Mouse (Mus musculus): ENCODE data around the gene Atg9b.
A peak's percentile ranks its signal among the peaks of the same experiment; 100 is the strongest.

Gene Atg9b

GRCm38 (mm10) chr5:24348128-24348527, 43.8 kb downstream of the Atg9b start:
- no peak for DNase-seq (ENCODE audit: low read depth)

DNA sequence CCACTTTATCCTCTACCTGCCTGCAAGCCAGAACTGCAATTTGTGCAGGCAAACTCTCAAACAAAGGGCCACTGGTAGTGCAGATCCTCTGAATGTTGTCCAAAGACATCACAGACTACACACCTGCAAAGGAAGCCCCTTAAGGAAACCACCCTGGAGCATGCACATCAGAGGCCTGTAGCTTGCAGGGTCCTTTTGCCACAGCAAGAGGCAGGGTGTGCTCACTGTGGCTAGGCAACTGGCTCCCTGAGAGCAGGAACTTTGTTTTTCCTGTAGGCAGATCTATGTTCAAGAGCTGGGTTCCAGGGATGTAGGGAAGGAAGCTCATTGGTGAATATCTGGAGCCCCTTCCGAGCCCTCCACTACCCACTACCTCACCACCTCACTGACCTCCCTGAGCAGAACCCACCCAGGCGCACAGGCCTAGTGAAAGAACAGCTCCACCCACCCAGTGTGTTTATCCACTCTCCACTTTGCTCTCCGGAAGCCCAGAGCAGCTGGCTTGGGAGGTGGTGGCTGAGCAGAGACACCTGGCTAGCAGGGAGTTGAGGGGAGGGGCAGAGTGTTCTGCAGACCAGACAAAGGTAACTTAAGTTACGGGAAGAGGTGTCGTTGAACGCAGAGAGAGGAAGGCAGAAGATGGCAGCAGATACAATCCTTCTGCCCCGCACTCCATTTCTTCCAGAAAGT, 44.6 kb downstream of the Atg9b start:
- DNase-seq (ENCODE audit: low read depth) = no peak

GRCm38 (mm10) chr5:24346313-24346712, 45.6 kb downstream of the Atg9b start:
- DNase-seq (ENCODE audit: low read depth) = no peak

- DNase-seq (ENCODE audit: low read depth) = no peak
These were observed 47.4 kb downstream of the Atg9b start for GRCm38 (mm10) chr5:24344477-24345051.

DNA sequence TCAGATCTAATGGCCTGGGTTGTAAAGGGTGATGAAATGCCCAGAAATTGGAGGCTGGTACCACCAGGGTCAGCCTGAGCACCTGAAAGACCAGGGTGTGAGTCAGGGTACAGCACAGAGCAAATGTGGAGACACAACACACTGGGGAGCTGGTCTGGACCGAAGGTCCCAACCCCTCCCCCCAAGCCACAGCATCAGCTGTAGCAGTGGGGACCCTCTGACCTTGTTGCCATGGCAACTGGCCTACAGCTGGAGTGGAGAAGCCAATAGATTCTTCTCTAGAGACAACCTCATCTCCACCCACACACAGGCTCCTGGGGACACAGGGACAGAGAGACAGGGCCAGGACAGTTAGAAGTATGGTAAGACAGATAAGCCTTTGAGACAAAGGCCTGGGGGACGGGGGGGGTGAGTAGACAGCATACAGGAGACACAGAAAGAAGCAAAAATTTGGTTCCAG, 47.9 kb downstream of the Atg9b start:
- no peak for DNase-seq (ENCODE audit: low read depth)

- DNase-seq (ENCODE audit: low read depth) = no peak
These were observed 48.6 kb downstream of the Atg9b start for GRCm38 (mm10) chr5:24343379-24343778.

DNA sequence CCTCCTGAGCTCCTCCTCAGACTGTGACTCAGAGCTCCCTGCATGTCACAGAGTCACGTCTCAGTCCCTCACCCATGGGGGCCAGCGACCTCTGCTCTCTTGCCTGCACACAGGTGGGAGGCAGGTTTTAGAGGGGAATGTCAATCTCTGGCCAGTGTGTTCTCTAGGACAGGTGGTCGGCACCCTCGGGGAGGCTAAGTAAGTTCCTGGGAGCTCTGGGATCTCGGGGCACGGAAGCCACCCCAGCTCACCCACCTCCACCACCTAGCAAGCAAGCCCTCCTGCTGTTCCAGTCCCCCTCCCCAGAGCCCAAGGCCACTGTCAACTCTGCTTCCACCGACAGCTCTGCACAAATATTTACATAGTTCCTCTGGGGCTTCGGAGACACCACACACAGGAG, 49.0 kb downstream of the Atg9b start:
- no peak for DNase-seq (ENCODE audit: low read depth)

DNA sequence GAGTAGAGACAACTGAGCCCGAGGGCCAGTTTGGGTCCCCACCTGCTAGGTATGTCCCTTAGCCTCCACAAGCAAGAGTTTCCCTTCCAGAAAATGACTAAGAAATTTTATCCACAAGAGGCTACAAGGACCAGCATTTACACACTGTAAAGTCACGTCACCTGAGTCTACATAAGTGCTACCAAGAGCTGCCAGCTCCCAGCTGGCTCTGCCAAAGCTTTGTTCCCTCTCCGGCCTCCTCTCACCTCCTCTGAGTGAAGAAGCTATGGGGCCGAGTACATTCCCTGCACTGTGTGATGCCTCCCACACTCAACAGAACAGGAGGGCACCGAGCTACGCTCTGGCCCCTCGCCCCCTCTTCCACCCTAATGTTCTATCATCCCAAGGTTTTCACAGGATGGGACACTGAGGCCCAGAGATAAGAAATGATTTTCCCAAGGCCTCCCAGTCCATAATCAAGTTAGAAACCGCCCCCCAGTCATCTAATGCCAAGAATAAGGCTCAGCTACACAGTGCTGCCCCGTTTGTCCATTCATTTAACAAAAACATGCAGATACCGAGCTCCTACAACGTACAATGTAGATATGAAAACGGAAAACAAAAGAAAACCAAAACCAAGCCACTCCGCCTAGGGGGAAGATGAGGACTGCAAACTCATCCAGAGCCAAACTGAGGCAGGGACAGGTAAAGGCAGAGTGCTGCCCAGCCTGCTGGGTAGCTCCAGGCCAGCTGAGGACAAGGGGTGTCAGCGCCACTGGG, 49.6 kb downstream of the Atg9b start:
- DNase-seq (ENCODE audit: low read depth) = no peak

DNA sequence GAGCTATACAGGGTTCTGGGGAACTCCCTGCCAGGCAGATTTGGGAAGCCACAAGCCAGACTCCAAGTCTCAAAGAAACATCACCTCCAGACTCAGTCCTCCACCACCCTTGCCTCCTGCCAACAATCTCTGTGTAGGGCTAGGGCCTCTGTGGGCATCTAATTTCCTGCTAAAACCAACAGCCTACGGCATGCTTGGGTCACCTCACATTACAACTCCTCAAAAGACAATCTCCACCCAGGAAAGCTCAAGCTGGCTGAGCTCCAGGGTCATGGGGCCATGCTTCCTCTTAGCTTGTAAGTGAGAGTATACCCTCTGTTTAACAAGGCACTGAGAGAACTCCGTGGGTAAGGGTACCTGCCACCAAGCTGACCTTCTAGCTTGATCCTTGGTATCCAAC, 54.1 kb downstream of the Atg9b start:
- no peak for DNase-seq (ENCODE audit: low read depth)

DNA sequence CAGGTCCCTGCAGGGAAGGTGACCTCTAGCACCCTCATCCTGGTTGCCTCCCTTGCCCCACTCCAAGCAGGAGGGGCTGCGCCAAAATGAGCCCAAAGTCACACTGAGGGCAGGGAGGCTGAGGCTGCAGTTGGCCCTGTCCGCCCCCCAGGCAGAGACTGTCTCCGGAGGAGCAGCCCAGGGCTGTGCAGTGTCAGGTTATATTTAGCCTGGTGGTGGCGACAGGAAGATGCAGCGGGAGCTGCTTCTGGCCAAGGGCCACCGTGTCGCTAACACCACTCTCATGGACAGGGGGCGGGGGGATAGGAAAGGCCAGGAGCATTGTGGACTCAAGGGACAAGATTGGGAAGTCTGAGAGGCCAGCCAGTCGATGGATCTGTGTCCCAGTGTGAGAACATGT, 54.6 kb downstream of the Atg9b start:
- peak; percentile 34 for DNase-seq (ENCODE audit: low read depth)

- DNase-seq (ENCODE audit: low read depth) = peak; percentile 81
These were observed 55.9 kb downstream of the Atg9b start for GRCm38 (mm10) chr5:24335888-24336511.

DNA sequence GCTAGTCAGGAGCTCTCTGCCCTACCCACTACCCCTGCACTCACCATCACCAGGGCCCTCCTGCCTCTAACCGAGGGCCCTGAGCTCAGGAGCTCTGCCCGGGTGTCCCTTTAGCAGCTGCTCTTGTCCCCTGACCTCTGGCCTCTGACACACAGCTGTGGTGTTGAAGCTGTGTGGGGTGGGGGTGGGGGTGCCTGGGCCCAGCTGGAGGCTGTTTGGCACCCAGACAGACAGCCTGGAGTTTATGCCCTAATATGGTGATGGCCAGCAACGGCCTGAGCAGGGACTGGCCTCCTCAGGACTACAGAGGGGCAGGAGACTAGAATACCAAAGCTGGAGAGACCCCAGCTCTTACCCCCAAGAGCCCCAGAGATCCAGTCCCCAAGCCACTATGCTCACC, 57.2 kb downstream of the Atg9b start:
- peak; percentile 78 for DNase-seq (ENCODE audit: low read depth)
